Mouse (Mus musculus) Patski (cell line): ENCODE measurements at regions not wholly inside any gene's neighbourhood (a gene's known extent, or its start where the extent isn't known, plus 50 kb on each side); places are given as distances from the start of the nearest gene placed in this dataset.

Experiments used
- ATAC-seq: fragments of 100-300 bp; one replicate; pipeline ENCODE4 v1.8.0; 2021
- CTCF ChIA-PET: fragments of 350-600 bp; sonication (Branson Sonifier 250); formaldehyde crosslinking; loops from one replicate; lab custom pipeline; 2022; ENCODE audit warnings: inconsistent platforms; lab: Charles Lee
- POLR2A ChIA-PET: fragments of 350-600 bp; sonication (Branson Sonifier 250); formaldehyde crosslinking; loops from one replicate; lab custom pipeline; 2022; ENCODE audit warnings: antibody characterized with exemption, inconsistent platforms; lab: Charles Lee
- DNase-seq: peaks from one replicate; pipeline ENCODE4 v3.0.0-alpha.2; 2011; ENCODE audit warnings: low read depth, low spot score
- H3K27me3 ChIP-seq: fragments of 371-371 bp; one replicate; pipeline ENCODE4 v1.5.1; 2021
- CTCF ChIP-seq: fragments of 100-300 bp; IDR thresholded peaks from one replicate; pipeline ENCODE4 v1.5.1; 2021
- in situ Hi-C: fragments of 300-500 bp; cut with MboI; formaldehyde crosslinking; loops from 3 replicates; pipeline ENCODE4 v1.11.1; 2018; ENCODE audit warnings: low pct_unique_long_range_greater_than_20kb, mixed read lengths

GRCm38 (mm10) chr2:101370991-101371736 lies 253.4 kb upstream of the Rag2 start:
- in situ Hi-C loops: no loop called here
- TF ChIP-seq CTCF: no peak
- no peak for ATAC-seq
- ChIA-PET CTCF (no interaction called here), POLR2A (no interaction called here)
- no peak for DNase-seq
- no peaks in the 10 kb centered on the region for H3K27me3 ChIP-seq

DNA sequence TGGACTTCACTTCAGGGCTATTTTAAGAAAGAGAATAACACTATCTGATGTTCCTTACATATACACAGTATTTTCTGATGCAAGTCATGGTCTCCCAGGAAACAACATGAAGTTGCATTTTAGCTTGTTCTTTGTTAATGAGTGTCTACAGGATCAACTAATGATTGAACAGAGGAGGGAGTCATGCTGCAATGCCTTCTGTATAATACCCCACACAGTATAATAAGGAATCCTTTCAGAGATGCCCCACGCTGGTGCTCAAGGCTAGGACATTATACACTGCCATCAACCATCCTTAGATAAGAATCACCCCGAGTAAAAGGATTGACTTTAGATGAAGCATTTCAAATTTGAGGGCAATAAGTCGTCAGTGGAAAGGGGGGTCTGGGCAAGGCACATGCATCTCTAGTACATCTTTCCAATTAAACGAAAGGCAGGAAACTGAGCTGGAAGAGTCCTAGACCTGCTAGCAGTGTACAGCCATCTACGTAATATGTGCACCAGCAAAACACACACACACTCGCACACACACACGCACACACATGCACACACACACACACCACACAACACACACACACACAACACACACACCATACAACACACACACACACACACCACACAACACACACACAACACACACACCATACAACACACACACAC lies 252.6 kb upstream of the Rag2 start:
- in situ Hi-C loops: no loop called here
- no peak for DNase-seq

GRCm38 (mm10) chr2:101380595-101380994 lies 243.9 kb upstream of the Rag2 start:
- no peak for DNase-seq
- POLR2A ChIA-PET: no interaction called here
- in situ Hi-C loops: no loop called here
- CTCF ChIA-PET: no interaction called here
- ATAC-seq: no peak
- no peak for TF ChIP-seq CTCF
- peaks cover 9% of the 10 kb centered on the region for H3K27me3 ChIP-seq

More for the DNA sequence above, 252.6 kb upstream of the Rag2 start:
- ChIA-PET CTCF (interaction anchor here (1.5 kb wide), 1 partner anchor 10 kb away, joined by 4 read pairs; no protein-coding TSS in a partner anchor), POLR2A (no interaction called here)
- peaks cover 2% of the 10 kb centered on the region for H3K27me3 ChIP-seq
- ATAC-seq: no peak
- TF ChIP-seq CTCF: no peak

GRCm38 (mm10) chr2:101415002-101415401 lies 209.5 kb upstream of the Rag2 start:
- ATAC-seq (no peak), DNase-seq (no peak)
- H3K27me3 ChIP-seq: peaks cover 58% of the 10 kb centered on the region
- CTCF ChIA-PET: no interaction called here
- POLR2A ChIA-PET: no interaction called here
- no peak for TF ChIP-seq CTCF
- in situ Hi-C loops: no loop called here

GRCm38 (mm10) chr2:101416702-101417101 lies 207.8 kb upstream of the Rag2 start:
- ChIA-PET POLR2A (no interaction called here), CTCF (interaction anchor here (1.5 kb wide), 1 partner anchor 11 kb away, joined by 6 read pairs; no protein-coding TSS in a partner anchor)
- ATAC-seq: no peak
- TF ChIP-seq CTCF: no peak
- peaks cover 55% of the 10 kb centered on the region for H3K27me3 ChIP-seq
- in situ Hi-C loops: no loop called here
- DNase-seq: no peak

- ChIA-PET CTCF (no interaction called here), POLR2A (no interaction called here)
- in situ Hi-C loops: no loop called here
- no peak for DNase-seq
- ATAC-seq: no peak
- no peak for TF ChIP-seq CTCF
- peaks cover 19% of the 10 kb centered on the region for H3K27me3 ChIP-seq
Measured at GRCm38 (mm10) chr2:101433141-101433895, 191.2 kb upstream of the Rag2 start.

DNA sequence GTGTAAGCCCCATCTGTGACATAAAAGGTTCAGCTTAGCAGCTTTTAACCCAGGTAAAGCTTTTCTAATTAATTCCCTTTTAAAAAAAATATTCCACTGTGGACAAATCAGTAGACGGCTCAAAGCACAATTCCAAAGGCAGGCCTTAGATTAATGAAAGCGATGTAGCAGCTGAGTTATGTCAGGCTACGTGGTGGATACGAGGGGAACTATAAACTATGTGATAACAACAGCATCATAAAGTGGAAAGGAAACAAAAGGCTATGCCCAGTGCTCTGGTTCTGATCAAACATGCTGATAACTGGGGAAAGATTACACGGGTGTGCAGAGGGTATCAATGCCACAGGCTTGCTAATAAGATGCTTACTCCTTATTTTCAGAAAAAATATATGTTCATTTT lies 184.3 kb upstream of the Rag2 start:
- ATAC-seq: no peak
- DNase-seq: no peak
- CTCF ChIA-PET: no interaction called here
- peaks cover 5% of the 10 kb centered on the region for H3K27me3 ChIP-seq
- in situ Hi-C loops: no loop called here
- POLR2A ChIA-PET: no interaction called here
- TF ChIP-seq CTCF: no peak

GRCm38 (mm10) chr2:101441081-101441630 lies 183.4 kb upstream of the Rag2 start:
- ATAC-seq (no peak), DNase-seq (no peak)
- H3K27me3 ChIP-seq: peaks cover 4% of the 10 kb centered on the region
- POLR2A ChIA-PET: no interaction called here
- CTCF ChIA-PET: no interaction called here
- in situ Hi-C loops: no loop called here
- no peak for TF ChIP-seq CTCF

DNA sequence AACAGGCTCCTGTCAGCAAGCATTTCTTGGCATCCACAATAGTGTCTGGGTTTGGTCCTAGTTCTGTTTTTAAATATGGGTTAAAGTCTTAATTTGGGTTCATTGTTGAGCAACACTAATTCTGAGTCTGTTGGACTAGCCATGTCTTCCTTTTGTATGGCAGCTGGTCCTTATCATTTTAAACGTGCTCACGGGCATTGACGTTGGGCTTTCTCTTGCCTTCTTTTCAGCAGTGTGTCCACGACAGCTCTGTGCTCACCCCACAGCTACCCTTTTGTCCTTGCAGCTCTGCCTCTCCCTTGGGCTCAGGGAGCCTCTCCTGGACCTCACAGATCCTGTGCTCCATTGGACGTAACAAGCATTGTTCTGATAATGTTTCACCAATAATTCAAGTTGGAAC lies 168.9 kb upstream of the Rag2 start:
- ChIA-PET CTCF (no interaction called here), POLR2A (no interaction called here)
- peaks cover 41% of the 10 kb centered on the region for H3K27me3 ChIP-seq
- in situ Hi-C loops: no loop called here
- ATAC-seq: no peak
- TF ChIP-seq CTCF: no peak
- DNase-seq: no peak

- no peak for ATAC-seq
- in situ Hi-C loops: no loop called here
- DNase-seq: no peak
- POLR2A ChIA-PET: no interaction called here
- H3K27me3 ChIP-seq: peaks cover 59% of the 10 kb centered on the region
- CTCF ChIA-PET: interaction anchor here (1.4 kb wide), 1 partner anchor 190 kb away, joined by 4 read pairs; the partner anchor contains the start of genes B230118H07Rik and Rag1
- no peak for TF ChIP-seq CTCF
Measured at GRCm38 (mm10) chr2:101458959-101459358, 165.6 kb upstream of the Rag2 start.
